Mouse (Mus musculus): ENCODE results near the gene Arl11. TPM values are rescaled to one million over a fixed set of nuclear protein-coding genes. Genes with fewer than 3 reads are reported as not detected.

The Arl11 gene
- polyA plus RNA-seq, 1 experiment from 2014 or later = 0.23 TPM

Other genes with a start within 250 kb of the Arl11 start
- 5.2 and 5.3 TPM in 2 replicates for gene Sacs, start 171.3 kb upstream of the Arl11 start, polyA plus RNA-seq (2014; fragmentation: Nextera tagmentation; extraction: Ambion mirVana)
- gene Sgcg, start 51.3 kb upstream of the Arl11 start, polyA plus RNA-seq (2014; fragmentation: Nextera tagmentation; extraction: Ambion mirVana) = not detected in 2 replicates
- 9.8 and 10.6 TPM in 2 replicates for gene Ebpl, start 50.7 kb downstream of the Arl11 start, polyA plus RNA-seq (2014; fragmentation: Nextera tagmentation; extraction: Ambion mirVana)
- gene Kpna3, start 130.1 kb downstream of the Arl11 start, polyA plus RNA-seq (2014; fragmentation: Nextera tagmentation; extraction: Ambion mirVana) = 110 and 116 TPM in 2 replicates
- 16.2 and 19.8 TPM in 2 replicates for gene Spryd7, start 247.1 kb downstream of the Arl11 start, polyA plus RNA-seq (2014; fragmentation: Nextera tagmentation; extraction: Ambion mirVana)

Data from midbrain, embryonic 11.5 days (tissue).